Mouse (Mus musculus) testis, adult 2 months (tissue): ENCODE measurements around the gene Tmbim7. TPM values are rescaled to one million over a fixed set of nuclear protein-coding genes. Genes with fewer than 3 reads are reported as not detected.
"Not testable (repeated sequence)": the region's sequence is repeated elsewhere in the genome, so short reads cannot be mapped to it uniquely, and the experiment has no call there.

Source experiments
- H3K27ac ChIP-seq: fragments of 200-500 bp; 2 replicates; pipeline ENCODE4 v1.5.1; 2012; ENCODE audit warnings: low read depth, low read length; ENCODE audit not compliant: control insufficient read depth, insufficient read depth
- H3K27me3 ChIP-seq: fragments of 200-500 bp; 2 replicates; pipeline ENCODE4 v1.6.1; 2012; ENCODE audit warnings: mild to moderate bottlenecking, low read length, moderate library complexity; ENCODE audit not compliant: control insufficient read depth, insufficient read depth
- H3K36me3 ChIP-seq: fragments of 200-500 bp; 2 replicates; pipeline ENCODE4 v1.6.1; 2012; ENCODE audit warnings: mild to moderate bottlenecking, low read length; ENCODE audit not compliant: control insufficient read depth, insufficient read depth
- H3K4me1 ChIP-seq: fragments of 200-500 bp; 2 replicates; pipeline ENCODE4 v1.6.1; 2012; ENCODE audit warnings: low read length; ENCODE audit not compliant: control insufficient read depth, insufficient read depth
- H3K4me3 ChIP-seq: fragments of 200-500 bp; 2 replicates; pipeline ENCODE4 v1.5.1; 2012; ENCODE audit warnings: low read depth, mild to moderate bottlenecking, low read length, moderate library complexity, mixed read lengths; ENCODE audit not compliant: control insufficient read depth
- CTCF ChIP-seq: fragments of 200-500 bp; IDR thresholded peaks from 2 replicates; pipeline ENCODE4 v1.5.1; 2012; ENCODE audit warnings: low read depth, mild to moderate bottlenecking, inconsistent platforms, low read length, moderate library complexity; ENCODE audit not compliant: control insufficient read depth, insufficient read depth, insufficient replicate concordance
- POLR2A ChIP-seq: fragments of 200-500 bp; IDR thresholded peaks from 2 replicates; pipeline ENCODE4 v1.6.1; 2012; ENCODE audit warnings: low read depth, mild to moderate bottlenecking, inconsistent platforms, low read length, moderate library complexity; ENCODE audit not compliant: control insufficient read depth
- polyA plus RNA-seq: library from polyadenylated mRNA; depleted of rRNA; stranded (reverse); fragments of >200 nt; gene quantifications from 2 replicates; pipeline ENCODE4 v1.2.3, GENCODE M21; 2012; rRNA removed

Tmbim7 gene
- polyA plus RNA-seq, result 186 and 244 TPM in 2 replicates

GRCm38 (mm10) chr5:3650881-3651280 is at the start of gene Tmbim7:
TSS of gene Tmbim7 (plus strand) at chr5:3651181.
- Histone ChIP-seq H3K27ac (no peak within 1 kb of the TSS), H3K27me3 (no peaks in the 10 kb centered on the region), H3K4me3 (no peak within 1 kb of the TSS), H3K36me3 (no peaks in the 10 kb centered on the region), H3K4me1 (peaks cover 2% of the 10 kb centered on the region; the same call in 1 of the 2 replicates)
- TF ChIP-seq CTCF, result no peak
- no peak for TF ChIP-seq POLR2A

- TF ChIP-seq CTCF (no peak), POLR2A (no peak)
- Histone ChIP-seq H3K4me3 (no peak overlapping the region), H3K27ac (no peak overlapping the region), H3K4me1 (no peaks in the 10 kb centered on the region), H3K27me3 (no peaks in the 10 kb centered on the region), H3K36me3 (no peaks in the 10 kb centered on the region)
These were observed 43.9 kb upstream of the Tmbim7 start for GRCm38 (mm10) chr5:3607114-3607513.

- Histone ChIP-seq H3K4me1 (no peaks in the 10 kb centered on the region), H3K4me3 (no peak overlapping the region), H3K27me3 (no peaks in the 10 kb centered on the region), H3K27ac (no peak overlapping the region), H3K36me3 (no peaks in the 10 kb centered on the region)
- TF ChIP-seq POLR2A, result no peak
- TF ChIP-seq CTCF, result no peak
These were observed 41.7 kb upstream of the Tmbim7 start for GRCm38 (mm10) chr5:3609241-3609640.

GRCm38 (mm10) chr5:3611835-3612234 is 39.1 kb upstream of the Tmbim7 start:
- H3K27me3 ChIP-seq, H3K36me3 ChIP-seq, H3K4me3 ChIP-seq, H3K4me1 ChIP-seq, H3K27ac ChIP-seq: not testable (repeated sequence)

GRCm38 (mm10) chr5:3620486-3620885 is 30.5 kb upstream of the Tmbim7 start:
- no peaks in the 10 kb centered on the region for H3K36me3 ChIP-seq
- TF ChIP-seq POLR2A (no peak), CTCF (no peak)
- H3K4me3 ChIP-seq, result no peak overlapping the region
- H3K4me1 ChIP-seq, result no peaks in the 10 kb centered on the region
- no peak overlapping the region for H3K27ac ChIP-seq
- H3K27me3 ChIP-seq, result no peaks in the 10 kb centered on the region

GRCm38 (mm10) chr5:3630055-3630454 is 20.9 kb upstream of the Tmbim7 start:
- Histone ChIP-seq H3K27ac (no peak overlapping the region), H3K27me3 (no peaks in the 10 kb centered on the region), H3K4me1 (no peaks in the 10 kb centered on the region), H3K4me3 (no peak overlapping the region), H3K36me3 (no peaks in the 10 kb centered on the region)
- TF ChIP-seq CTCF (no peak), POLR2A (no peak)

GRCm38 (mm10) chr5:3631512-3632271 is 19.3 kb upstream of the Tmbim7 start:
- no peaks in the 10 kb centered on the region for H3K4me1 ChIP-seq
- no peaks in the 10 kb centered on the region for H3K27me3 ChIP-seq
- TF ChIP-seq POLR2A (no peak), CTCF (no peak)
- no peak overlapping the region for H3K4me3 ChIP-seq
- no peak overlapping the region for H3K27ac ChIP-seq
- H3K36me3 ChIP-seq, result 0 out of 2 replicates have a peak, but pooled peaks cover 2% of the 10 kb centered on the region

GRCm38 (mm10) chr5:3632285-3632684 is 18.7 kb upstream of the Tmbim7 start:
- no peak overlapping the region for H3K27ac ChIP-seq
- no peak overlapping the region for H3K4me3 ChIP-seq
- H3K27me3 ChIP-seq, result no peaks in the 10 kb centered on the region
- TF ChIP-seq POLR2A (no peak), CTCF (no peak)
- no peaks in the 10 kb centered on the region for H3K4me1 ChIP-seq
- H3K36me3 ChIP-seq, result 0 out of 2 replicates have a peak, but pooled peaks cover 2% of the 10 kb centered on the region
